Mouse (Mus musculus): ENCODE data around the gene Bad. TPM values are rescaled to one million over a fixed set of nuclear protein-coding genes. Genes with fewer than 3 reads are reported as not detected.

Gene Bad
- polyA plus RNA-seq, 1 experiment from 2014 or later: 76.2 TPM

Other genes starting within 250 kb of the Bad start
- 30.3 TPM for gene Rps6ka4, start 101.2 kb upstream of the Bad start, polyA plus RNA-seq (2015; fragmentation: Illumina TruSeq; extraction: RNeasy Lipid Tissue Mini Kit (QIAGEN cat#74804); ENCODE audit: low read depth, low replicate concordance)
- 1.2 TPM for gene Ccdc88b, start 83.7 kb upstream of the Bad start, polyA plus RNA-seq (2015; fragmentation: Illumina TruSeq; extraction: RNeasy Lipid Tissue Mini Kit (QIAGEN cat#74804); ENCODE audit: low read depth, low replicate concordance)
- gene Trmt112, start 32.2 kb upstream of the Bad start, polyA plus RNA-seq (2015; fragmentation: Illumina TruSeq; extraction: RNeasy Lipid Tissue Mini Kit (QIAGEN cat#74804); ENCODE audit: low read depth, low replicate concordance): 58.7 TPM
- gene Prdx5, start 31.8 kb upstream of the Bad start, polyA plus RNA-seq (2015; fragmentation: Illumina TruSeq; extraction: RNeasy Lipid Tissue Mini Kit (QIAGEN cat#74804); ENCODE audit: low read depth, low replicate concordance): 507 TPM
- gene Esrra, start 20.0 kb upstream of the Bad start, polyA plus RNA-seq (2015; fragmentation: Illumina TruSeq; extraction: RNeasy Lipid Tissue Mini Kit (QIAGEN cat#74804); ENCODE audit: low read depth, low replicate concordance): 63.1 TPM
- 13.3 TPM for gene Catsperz, start 16.5 kb upstream of the Bad start, polyA plus RNA-seq (2015; fragmentation: Illumina TruSeq; extraction: RNeasy Lipid Tissue Mini Kit (QIAGEN cat#74804); ENCODE audit: low read depth, low replicate concordance)
- 27.2 TPM for gene Kcnk4, start 7.3 kb upstream of the Bad start, polyA plus RNA-seq (2015; fragmentation: Illumina TruSeq; extraction: RNeasy Lipid Tissue Mini Kit (QIAGEN cat#74804); ENCODE audit: low read depth, low replicate concordance)
- 114 TPM for gene Gpr137, start 619 bp downstream of the Bad start, polyA plus RNA-seq (2015; fragmentation: Illumina TruSeq; extraction: RNeasy Lipid Tissue Mini Kit (QIAGEN cat#74804); ENCODE audit: low read depth, low replicate concordance)
- 51.1 TPM for gene Ppp1r14b, start 33.1 kb downstream of the Bad start, polyA plus RNA-seq (2015; fragmentation: Illumina TruSeq; extraction: RNeasy Lipid Tissue Mini Kit (QIAGEN cat#74804); ENCODE audit: low read depth, low replicate concordance)
- gene Plcb3, start 34.6 kb downstream of the Bad start, polyA plus RNA-seq (2015; fragmentation: Illumina TruSeq; extraction: RNeasy Lipid Tissue Mini Kit (QIAGEN cat#74804); ENCODE audit: low read depth, low replicate concordance): 10.9 TPM
- 240 TPM for gene Fkbp2, start 38.6 kb downstream of the Bad start, polyA plus RNA-seq (2015; fragmentation: Illumina TruSeq; extraction: RNeasy Lipid Tissue Mini Kit (QIAGEN cat#74804); ENCODE audit: low read depth, low replicate concordance)
- 79.8 TPM for gene Vegfb, start 45.8 kb downstream of the Bad start, polyA plus RNA-seq (2015; fragmentation: Illumina TruSeq; extraction: RNeasy Lipid Tissue Mini Kit (QIAGEN cat#74804); ENCODE audit: low read depth, low replicate concordance)
- 27.9 TPM for gene Dnajc4, start 50.7 kb downstream of the Bad start, polyA plus RNA-seq (2015; fragmentation: Illumina TruSeq; extraction: RNeasy Lipid Tissue Mini Kit (QIAGEN cat#74804); ENCODE audit: low read depth, low replicate concordance)
- 14.3 TPM for gene Nudt22, start 54.3 kb downstream of the Bad start, polyA plus RNA-seq (2015; fragmentation: Illumina TruSeq; extraction: RNeasy Lipid Tissue Mini Kit (QIAGEN cat#74804); ENCODE audit: low read depth, low replicate concordance)
- gene Trpt1, start 54.3 kb downstream of the Bad start, polyA plus RNA-seq (2015; fragmentation: Illumina TruSeq; extraction: RNeasy Lipid Tissue Mini Kit (QIAGEN cat#74804); ENCODE audit: low read depth, low replicate concordance): 21.3 TPM
- 3.8 TPM for gene Fermt3, start 77.6 kb downstream of the Bad start, polyA plus RNA-seq (2015; fragmentation: Illumina TruSeq; extraction: RNeasy Lipid Tissue Mini Kit (QIAGEN cat#74804); ENCODE audit: low read depth, low replicate concordance)
- 245 TPM for gene Stip1, start 98.1 kb downstream of the Bad start, polyA plus RNA-seq (2015; fragmentation: Illumina TruSeq; extraction: RNeasy Lipid Tissue Mini Kit (QIAGEN cat#74804); ENCODE audit: low read depth, low replicate concordance)
- gene Macrod1, start 114.9 kb downstream of the Bad start, polyA plus RNA-seq (2015; fragmentation: Illumina TruSeq; extraction: RNeasy Lipid Tissue Mini Kit (QIAGEN cat#74804); ENCODE audit: low read depth, low replicate concordance): 16.9 TPM
- 9.3 TPM for gene Flrt1, start 163.9 kb downstream of the Bad start, polyA plus RNA-seq (2015; fragmentation: Illumina TruSeq; extraction: RNeasy Lipid Tissue Mini Kit (QIAGEN cat#74804); ENCODE audit: low read depth, low replicate concordance)